Mouse (Mus musculus) splenic B cell, adult 2 months (primary cell): ENCODE measurements around the gene Spz1.

Experiments
- DNase-seq: peaks from one replicate; pipeline ENCODE4 v3.0.0-alpha.2; 2011; ENCODE audit warnings: low read depth, low spot score
- H3K27me3 ChIP-seq: 2 replicates; pipeline ENCODE4 v1.6.1; 2012; ENCODE audit warnings: mild to moderate bottlenecking, low read length, moderate library complexity, mixed read lengths; ENCODE audit not compliant: control insufficient read depth, poor library complexity, insufficient read depth, severe bottlenecking
- H3K36me3 ChIP-seq: 2 replicates; pipeline ENCODE4 v1.6.1; 2012; ENCODE audit warnings: mild to moderate bottlenecking, low read length, moderate library complexity, mixed read lengths; ENCODE audit not compliant: control insufficient read depth, poor library complexity, insufficient read depth, severe bottlenecking

The Spz1 gene

DNA sequence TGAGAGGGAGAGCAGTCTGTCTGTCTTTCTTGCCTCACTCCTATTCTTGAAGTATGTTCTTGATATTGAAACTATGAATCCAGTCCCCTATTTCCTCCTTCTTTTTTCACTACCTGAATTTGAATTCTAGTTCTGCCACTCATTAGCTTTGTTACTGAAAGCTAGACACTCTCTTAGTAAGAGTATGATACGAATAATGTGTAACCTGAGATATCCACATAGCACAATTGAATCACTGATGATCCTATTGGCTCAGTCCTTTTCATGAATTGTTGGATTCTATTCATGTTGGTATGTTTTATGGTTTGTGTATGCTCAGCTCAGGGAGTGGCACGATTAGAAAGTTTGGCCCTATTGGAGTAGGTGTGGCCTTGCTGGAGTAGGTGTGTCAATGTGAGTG is 43.8 kb downstream of the Spz1 start:
- peak; percentile 41 for DNase-seq
- H3K36me3 ChIP-seq, result no peaks in the 10 kb centered on the region
- no peaks in the 10 kb centered on the region for H3K27me3 ChIP-seq

DNA sequence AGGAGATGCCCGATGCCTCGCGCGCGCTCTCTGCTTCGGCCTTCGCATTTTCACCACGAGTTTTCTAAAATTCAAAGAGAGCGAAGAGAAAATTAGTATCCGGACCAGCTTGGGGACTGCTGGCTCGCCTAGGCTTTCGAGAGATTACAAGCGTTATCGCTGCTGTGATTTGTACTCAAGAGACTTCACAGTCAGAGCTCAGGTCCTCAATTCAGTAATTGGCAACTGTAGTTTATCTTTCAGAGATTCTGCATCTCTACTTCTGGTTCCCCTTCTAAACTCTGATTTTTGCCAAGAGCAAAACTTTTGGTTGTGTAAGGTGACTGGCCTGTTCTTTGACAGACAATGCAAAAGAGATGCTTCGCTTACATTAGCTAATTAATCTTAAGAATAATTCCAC is 44.7 kb downstream of the Spz1 start:
- no peak for DNase-seq
- H3K36me3 ChIP-seq, result no peaks in the 10 kb centered on the region

DNA sequence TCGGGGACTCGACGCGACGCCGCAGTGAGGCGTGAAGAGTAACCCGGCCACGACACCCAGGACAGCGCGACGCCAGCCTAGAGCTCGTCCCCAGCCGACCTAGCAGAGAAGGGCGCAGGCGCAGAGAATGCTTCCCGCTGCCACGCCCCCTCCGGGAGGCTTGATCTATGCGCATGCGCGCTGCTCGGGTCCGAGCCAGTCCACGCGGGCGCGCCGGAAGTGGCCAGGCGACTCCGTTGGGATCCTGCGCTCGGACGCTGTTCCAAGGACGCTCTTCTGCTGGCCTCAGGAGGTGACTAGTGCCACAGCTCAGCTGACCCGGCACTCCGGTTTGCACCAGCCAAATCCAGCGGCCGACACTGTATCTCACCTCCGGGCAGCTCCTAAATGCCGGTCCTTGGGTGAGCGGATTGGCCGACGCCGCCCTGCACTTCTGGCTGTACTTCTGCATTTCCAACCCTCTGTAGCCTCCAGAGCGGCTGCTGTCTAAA is 45.2 kb downstream of the Spz1 start, which contains the start of gene Zfyve16:
Zfyve16 (minus strand) TSS at position 148 of the 491 bp plus-strand sequence.
- no peaks in the 10 kb centered on the region for H3K27me3 ChIP-seq
- DNase-seq, result peak; percentile 95
- no peaks in the 10 kb centered on the region for H3K36me3 ChIP-seq

More for the DNA sequence above, 44.7 kb downstream of the Spz1 start:
- no peaks in the 10 kb centered on the region for H3K27me3 ChIP-seq

DNA sequence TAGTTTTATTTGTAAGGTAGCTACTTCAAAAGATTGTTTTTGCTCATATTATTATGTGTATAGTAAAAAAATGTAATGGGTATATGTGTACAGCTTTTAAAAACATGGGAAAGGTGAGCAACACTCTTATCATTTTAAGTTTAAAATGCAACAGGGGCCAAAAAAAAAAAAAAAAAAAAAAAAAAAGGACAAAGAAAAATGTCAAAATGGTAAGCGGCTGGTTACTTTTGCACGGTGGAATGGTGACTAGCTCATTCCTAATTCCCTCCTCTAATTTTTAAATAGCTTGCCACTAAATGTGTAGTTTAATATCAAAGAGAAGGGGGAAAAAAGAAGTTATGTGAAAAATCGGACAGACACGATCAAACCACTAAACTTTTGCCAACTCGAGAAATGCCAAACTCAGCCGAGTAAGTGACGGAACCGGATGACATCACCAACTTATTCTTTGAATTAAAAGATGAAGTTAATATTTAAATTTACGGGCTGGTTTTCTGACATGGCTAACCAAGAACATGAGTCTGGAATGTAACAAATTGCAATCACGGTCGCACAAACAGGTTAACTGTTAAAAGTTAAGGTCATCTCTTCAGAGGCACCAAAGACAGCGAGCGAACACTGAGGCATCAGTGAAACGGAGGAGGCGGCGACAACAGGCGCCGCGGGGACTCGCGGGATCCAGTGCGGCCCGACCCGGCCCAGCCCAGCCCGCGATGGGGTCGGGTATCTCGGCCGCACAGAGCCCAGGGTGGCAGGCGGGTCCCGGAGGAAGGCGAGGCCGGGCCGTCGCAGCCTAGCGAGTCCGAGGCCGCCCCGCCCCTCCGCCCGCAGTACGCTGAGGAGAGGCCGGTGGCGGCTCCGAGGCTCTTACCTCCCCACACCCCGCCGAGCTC is 45.9 kb downstream of the Spz1 start:
- no peak for DNase-seq
- H3K27me3 ChIP-seq, result no peaks in the 10 kb centered on the region
- no peaks in the 10 kb centered on the region for H3K36me3 ChIP-seq
